Mouse (Mus musculus) bone marrow macrophage, adult 2 months (primary cell): ENCODE results near the gene Zbtb48. TPM values are rescaled to one million over a fixed set of nuclear protein-coding genes. Genes with fewer than 3 reads are reported as not detected.
A peak's percentile ranks its signal among the peaks of the same experiment; 100 is the strongest.

Source experiments
- H3K27ac ChIP-seq: 2 replicates; pipeline ENCODE4 v1.5.1; 2012; ENCODE audit warnings: low read depth, low read length; ENCODE audit not compliant: insufficient read depth
- H3K4me1 ChIP-seq: 2 replicates; pipeline ENCODE4 v1.6.1; 2012; ENCODE audit warnings: low read length; ENCODE audit not compliant: control insufficient read depth, insufficient read depth
- H3K4me3 ChIP-seq: 2 replicates; pipeline ENCODE4 v1.5.1; 2012; ENCODE audit warnings: mild to moderate bottlenecking, low read length, moderate library complexity; ENCODE audit not compliant: insufficient read depth
- CTCF ChIP-seq: IDR thresholded peaks from 2 replicates; pipeline ENCODE4 v1.5.1; 2012; ENCODE audit warnings: low read depth, mild to moderate bottlenecking, low read length, moderate library complexity
- POLR2A ChIP-seq: IDR thresholded peaks from 2 replicates; pipeline ENCODE4 v1.6.1; 2012; ENCODE audit warnings: mild to moderate bottlenecking, low read depth, low read length, borderline replicate concordance
- polyA plus RNA-seq: library from polyadenylated mRNA; stranded (reverse); fragments of >200 nt; gene quantifications from 2 replicates; pipeline ENCODE4 v1.2.4, GENCODE M21; 2012; ENCODE audit not compliant: missing spikeins, insufficient read depth, insufficient read length

The Zbtb48 gene
- polyA plus RNA-seq, 1 experiment: 7.5 TPM

DNA sequence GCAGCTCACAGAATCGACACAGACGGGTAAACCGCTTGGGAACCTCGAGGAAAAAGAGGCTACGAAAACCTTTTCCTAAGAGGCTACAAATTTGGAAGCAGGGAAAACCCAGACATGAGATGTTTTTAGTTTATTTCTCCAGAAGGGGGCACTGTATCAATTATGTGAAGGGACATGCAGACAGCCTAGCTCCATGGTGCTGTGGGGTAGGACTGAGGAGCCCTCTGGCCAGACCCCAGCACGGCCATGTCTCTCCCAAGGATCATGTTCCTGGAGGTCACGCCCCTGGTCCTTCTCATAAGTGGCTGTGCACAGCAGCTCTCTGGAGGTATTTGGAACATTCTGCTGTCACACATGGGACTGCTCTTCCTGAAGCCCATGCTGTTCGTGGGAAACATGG, 46.8 kb downstream of the Zbtb48 start:
- Histone ChIP-seq H3K4me3 (no peak overlapping the region), H3K27ac (no peak overlapping the region), H3K4me1 (peaks cover 3% of the 10 kb centered on the region)
- TF ChIP-seq CTCF (peak; percentile 28), POLR2A (no peak)

DNA sequence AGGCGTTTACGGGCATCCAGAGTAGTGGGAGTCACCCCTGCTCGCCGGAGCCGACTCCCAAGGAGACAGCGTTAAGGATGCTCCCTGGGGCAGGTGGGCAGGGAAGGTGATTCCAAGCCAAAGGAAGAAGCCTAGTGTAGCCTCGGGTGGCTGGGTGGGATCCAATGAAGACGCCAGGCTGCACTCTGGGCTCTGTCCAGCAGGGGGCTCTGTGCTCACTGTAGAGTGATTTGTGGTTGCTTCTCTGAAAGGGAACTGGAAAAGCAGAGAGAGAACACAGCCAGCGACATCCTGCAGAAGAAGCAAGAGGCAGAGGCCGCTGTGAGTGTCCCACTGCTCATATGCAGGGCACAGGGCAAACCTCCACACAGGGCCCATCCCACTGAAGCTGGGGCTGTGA, 49.7 kb downstream of the Zbtb48 start:
- Histone ChIP-seq H3K27ac (no peak overlapping the region), H3K4me1 (peaks cover 3% of the 10 kb centered on the region), H3K4me3 (no peak overlapping the region)
- TF ChIP-seq CTCF (peak; percentile 62), POLR2A (no peak)

DNA sequence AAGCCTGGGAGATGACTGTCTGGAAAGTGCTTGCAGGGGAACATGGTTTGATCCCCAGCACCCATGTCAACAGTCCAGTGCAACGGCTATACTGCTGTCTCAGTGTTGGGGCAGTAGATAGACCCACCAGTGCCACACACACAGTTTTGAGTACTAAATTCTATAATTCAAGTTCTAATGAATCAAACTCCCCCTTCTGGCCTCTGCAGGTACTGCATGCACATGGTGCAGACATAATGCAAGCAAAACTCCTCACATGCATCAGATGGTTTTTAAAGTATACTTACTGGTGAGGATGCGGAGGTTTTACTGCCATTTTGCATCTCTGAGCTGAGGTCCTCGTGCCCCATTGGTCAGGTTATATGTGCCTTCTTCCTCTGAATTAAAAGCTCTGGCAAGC, 52.0 kb downstream of the Zbtb48 start:
- Histone ChIP-seq H3K4me3 (no peak overlapping the region), H3K27ac (no peak overlapping the region), H3K4me1 (peaks cover 5% of the 10 kb centered on the region)
- TF ChIP-seq CTCF (peak; percentile 42), POLR2A (no peak)

DNA sequence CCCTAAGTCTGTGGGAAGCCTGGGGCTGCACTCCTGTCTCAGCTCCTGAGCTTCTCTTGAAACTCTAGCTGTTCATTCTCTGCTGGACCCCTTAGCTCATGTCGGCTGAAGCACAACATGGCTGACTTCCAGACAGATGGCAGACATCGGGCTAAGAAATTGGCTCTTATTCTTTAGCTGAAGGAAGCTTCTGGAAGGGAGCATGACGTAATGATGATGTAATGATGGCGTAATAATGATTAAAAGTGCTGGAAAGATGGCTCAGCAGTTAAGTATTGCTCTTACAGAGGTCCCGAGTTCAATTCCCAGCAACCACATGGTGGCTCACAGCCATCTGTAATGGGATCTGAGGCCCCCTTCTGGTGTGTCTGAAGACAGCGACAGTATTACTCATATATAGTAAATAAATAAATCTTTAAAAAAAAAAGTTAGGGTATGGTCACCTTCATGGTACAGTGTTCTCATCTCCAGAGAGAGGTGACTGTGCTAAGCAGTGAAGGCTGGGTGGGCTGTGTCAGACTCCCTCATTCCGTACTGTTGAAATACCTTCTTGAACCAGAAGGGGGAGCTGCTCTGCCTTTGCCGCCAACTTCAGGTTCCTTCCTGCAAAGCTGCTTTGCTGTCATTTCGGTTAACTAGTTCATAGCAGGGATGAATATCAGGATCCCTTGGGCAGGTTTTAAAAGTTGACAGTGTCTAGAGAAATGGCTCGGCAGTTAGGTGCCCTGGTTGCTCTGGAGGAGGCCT, 55.1 kb downstream of the Zbtb48 start:
- TF ChIP-seq POLR2A (no peak), CTCF (peak; percentile 23; the same call in 1 of the 2 replicates)
- no peak overlapping the region for H3K27ac ChIP-seq
- 0 out of 2 replicates have a peak, but pooled peaks cover 3% of the 10 kb centered on the region for H3K4me1 ChIP-seq
- no peak overlapping the region for H3K4me3 ChIP-seq

Other genes starting within 250 kb of the Zbtb48 start
- gene Camta1, start 165.8 kb downstream of the Zbtb48 start, polyA plus RNA-seq: 26.3 and 40.7 TPM in 2 replicates
- 42.0 and 43.3 TPM in 2 replicates for gene Dnajc11, start 94.0 kb downstream of the Zbtb48 start, polyA plus RNA-seq
- 29.8 and 33.7 TPM in 2 replicates for gene Thap3, start 38.7 kb downstream of the Zbtb48 start, polyA plus RNA-seq
- gene Phf13, start 31.4 kb downstream of the Zbtb48 start, polyA plus RNA-seq: 10.1 and 11.0 TPM in 2 replicates
- 11.7 and 13.3 TPM in 2 replicates for gene Klhl21, start 18.9 kb downstream of the Zbtb48 start, polyA plus RNA-seq
- gene Tas1r1, start 10.9 kb upstream of the Zbtb48 start, polyA plus RNA-seq: not detected in 2 replicates
- gene Nol9, start 11.7 kb upstream of the Zbtb48 start, polyA plus RNA-seq: 11.1 and 12.7 TPM in 2 replicates
- 2.6 and 3.0 TPM in 2 replicates for gene Plekhg5, start 44.8 kb upstream of the Zbtb48 start, polyA plus RNA-seq
- gene Tnfrsf25, start 88.3 kb upstream of the Zbtb48 start, polyA plus RNA-seq: not detected in 2 replicates
- gene Espn, start 124.7 kb upstream of the Zbtb48 start, polyA plus RNA-seq: 0.44 and 0.97 TPM in 2 replicates
- not detected in 2 replicates for gene Hes2, start 131.2 kb upstream of the Zbtb48 start, polyA plus RNA-seq
- 39.0 and 46.2 TPM in 2 replicates for gene Acot7, start 150.5 kb upstream of the Zbtb48 start, polyA plus RNA-seq
- 0.47 TPM in 1 of 2 replicates, not detected in the other for gene Gpr153, start 246.6 kb upstream of the Zbtb48 start, polyA plus RNA-seq